Mouse (Mus musculus): Measurements from ENCODE around the gene Nkd1. TPM values are rescaled to one million over a fixed set of nuclear protein-coding genes. Genes with fewer than 3 reads are reported as not detected.

Gene Nkd1
- polyA plus RNA-seq, 1 experiment from 2014 or later, result 4.3 TPM

GRCm38 (mm10) chr8:88539963-88540362 is 18.8 kb downstream of the Nkd1 start:
- H3K9me3 ChIP-seq (replicated peaks), result no peaks in the 10 kb centered on the region
- 64% methylated on average over 4 of the region's 4 CpGs for WGBS (ENCODE audit: insufficient replicate concordance)
- ATAC-seq, result no peak
- no peak overlapping the region for H3K4me2 ChIP-seq
- H3K36me3 ChIP-seq, result no peaks in the 10 kb centered on the region
- H3K27me3 ChIP-seq (replicated peaks), result no peaks in the 10 kb centered on the region
- H3K9ac ChIP-seq, result no peak overlapping the region
- no peak overlapping the region for H3K4me3 ChIP-seq
- no peak overlapping the region for H3K27ac ChIP-seq
- H3K4me1 ChIP-seq, result peaks cover 4% of the 10 kb centered on the region; the same call in 1 of the 2 replicates

DNA sequence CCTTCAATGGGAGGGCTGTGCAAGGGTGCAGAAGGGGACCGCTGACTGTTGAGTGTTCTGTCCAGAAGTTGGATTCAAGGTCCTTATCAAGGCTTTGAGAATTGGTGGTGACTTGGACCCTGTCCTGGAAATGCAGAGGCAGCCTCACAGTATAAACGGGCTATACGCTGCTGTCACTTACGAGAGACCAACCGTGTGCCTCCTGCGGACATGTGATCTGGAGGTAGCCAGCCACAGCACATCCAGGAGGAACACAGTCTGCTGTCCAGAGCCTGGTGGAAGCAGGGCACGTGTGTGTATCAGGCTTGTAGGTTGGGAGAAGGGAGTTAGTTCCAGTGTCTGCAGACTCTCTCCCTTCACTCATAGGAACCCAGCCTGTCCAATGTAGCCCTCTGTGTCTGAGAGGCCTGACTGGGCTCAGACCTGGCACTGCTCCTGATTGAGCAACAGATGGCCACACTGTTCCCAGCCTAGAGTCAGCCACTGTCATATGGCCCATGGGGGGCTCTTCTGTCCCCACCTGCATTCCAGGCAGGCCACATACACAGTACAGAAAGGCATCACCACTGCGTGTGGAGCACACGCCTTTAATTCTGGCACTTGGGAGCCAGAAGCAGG is 21.6 kb downstream of the Nkd1 start:
- ATAC-seq, result no peak
- H3K4me3 ChIP-seq, result no peak overlapping the region
- H3K4me1 ChIP-seq, result peaks cover 4% of the 10 kb centered on the region; the same call in 1 of the 2 replicates
- H3K4me2 ChIP-seq, result no peak overlapping the region
- no peaks in the 10 kb centered on the region for H3K27me3 ChIP-seq (replicated peaks)
- no peaks in the 10 kb centered on the region for H3K9me3 ChIP-seq (replicated peaks)
- H3K36me3 ChIP-seq, result no peaks in the 10 kb centered on the region
- 76% methylated on average over 9 of the region's 9 CpGs for WGBS (ENCODE audit: insufficient replicate concordance)
- H3K9ac ChIP-seq, result no peak overlapping the region
- H3K27ac ChIP-seq, result no peak overlapping the region

DNA sequence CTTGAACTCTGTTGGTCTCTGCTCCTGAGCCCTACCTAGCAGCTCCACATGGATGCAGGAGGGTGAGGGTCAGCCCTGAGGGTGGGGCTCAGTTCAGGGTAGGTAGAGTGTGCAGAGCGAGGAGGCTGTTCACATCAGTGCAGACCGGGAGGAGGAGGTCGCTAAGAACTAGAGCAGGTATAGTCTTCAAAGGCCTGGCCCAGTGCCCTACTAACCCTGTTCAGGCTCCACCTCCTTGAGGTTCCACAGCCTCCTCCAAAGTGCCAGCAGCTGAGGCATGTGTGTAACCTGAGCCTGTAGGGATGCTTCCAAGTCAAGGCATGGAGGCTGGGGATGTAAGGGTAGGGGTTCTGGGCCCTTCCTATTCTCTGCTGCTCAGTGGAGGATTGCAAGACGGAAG is 23.5 kb downstream of the Nkd1 start:
- Histone ChIP-seq H3K9ac (no peak overlapping the region), H3K9me3 (replicated peaks) (no peaks in the 10 kb centered on the region), H3K27me3 (replicated peaks) (no peaks in the 10 kb centered on the region), H3K27ac (no peak overlapping the region), H3K4me2 (no peak overlapping the region), H3K4me1 (no peaks in the 10 kb centered on the region), H3K4me3 (no peak overlapping the region), H3K36me3 (peaks cover 4% of the 10 kb centered on the region)
- 65% methylated on average over 4 of the region's 4 CpGs for WGBS (ENCODE audit: insufficient replicate concordance)
- ATAC-seq, result no peak

DNA sequence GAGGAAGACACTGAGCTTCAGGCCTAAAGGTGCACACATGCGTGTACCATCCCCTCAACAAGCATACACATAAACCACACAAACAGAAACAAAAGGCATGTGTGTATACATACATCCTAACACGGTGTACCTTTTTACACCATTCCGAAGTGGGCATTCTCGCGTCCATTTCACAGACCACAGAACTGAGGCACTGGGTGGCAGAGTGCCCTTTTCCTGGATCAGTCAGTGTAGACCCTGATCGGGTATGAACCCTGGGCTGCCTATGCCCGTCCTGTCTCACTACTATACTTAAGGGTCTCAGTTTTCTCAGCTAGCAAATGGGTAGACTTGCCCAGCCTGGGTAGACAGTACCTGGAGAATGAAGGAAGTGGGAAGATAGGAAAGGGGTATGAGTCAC is 24.3 kb downstream of the Nkd1 start:
- 79% methylated on average over 7 of the region's 7 CpGs for WGBS (ENCODE audit: insufficient replicate concordance)
- no peaks in the 10 kb centered on the region for H3K9me3 ChIP-seq (replicated peaks)
- H3K9ac ChIP-seq, result no peak overlapping the region
- peaks cover 4% of the 10 kb centered on the region for H3K36me3 ChIP-seq
- H3K27me3 ChIP-seq (replicated peaks), result no peaks in the 10 kb centered on the region; the same call in 1 of the 2 replicates
- no peak overlapping the region for H3K27ac ChIP-seq
- ATAC-seq, result no peak
- no peaks in the 10 kb centered on the region for H3K4me1 ChIP-seq
- no peak overlapping the region for H3K4me2 ChIP-seq
- no peak overlapping the region for H3K4me3 ChIP-seq

DNA sequence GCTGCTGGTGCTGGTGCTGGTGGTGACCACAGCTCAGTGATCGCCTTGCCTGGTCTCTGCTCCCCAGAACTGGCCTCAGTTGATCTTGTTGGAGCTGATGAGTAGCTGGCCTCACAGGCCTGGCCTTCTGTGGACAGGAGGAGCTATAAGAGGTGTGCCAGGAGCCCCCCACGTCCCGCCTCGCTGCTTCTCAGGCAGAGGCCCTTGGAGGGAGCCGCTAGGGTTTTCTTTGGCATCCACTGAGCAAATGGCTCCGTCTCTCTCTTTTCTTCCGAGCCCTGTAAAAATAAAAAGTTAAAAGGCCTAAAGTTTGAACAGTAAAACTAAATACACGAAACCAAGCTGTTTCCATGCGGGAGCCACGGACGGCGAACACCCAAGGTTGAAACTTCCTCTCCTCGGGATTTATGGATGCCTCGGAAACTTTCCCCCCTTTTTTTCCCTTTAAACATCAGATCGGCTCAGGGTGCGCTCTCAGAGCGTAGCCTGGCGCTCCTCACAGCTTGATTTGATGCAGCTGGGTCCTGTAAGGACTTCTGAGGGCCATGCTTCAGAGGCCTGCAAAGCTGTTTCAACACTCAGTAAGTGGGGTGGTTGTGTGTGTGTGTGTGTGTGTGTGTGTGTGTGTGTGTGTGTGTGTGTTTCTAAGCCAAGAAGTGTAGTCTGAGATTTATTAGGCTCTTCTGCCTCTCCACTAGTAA is 25.0 kb downstream of the Nkd1 start:
- no peaks in the 10 kb centered on the region for H3K4me1 ChIP-seq
- no peak overlapping the region for H3K27ac ChIP-seq
- ATAC-seq, result no peak
- 72% methylated on average over 18 of the region's 18 CpGs for WGBS (ENCODE audit: insufficient replicate concordance)
- H3K9me3 ChIP-seq (replicated peaks), result no peaks in the 10 kb centered on the region
- peaks cover 4% of the 10 kb centered on the region for H3K36me3 ChIP-seq
- no peak overlapping the region for H3K9ac ChIP-seq
- H3K4me2 ChIP-seq, result no peak overlapping the region
- H3K27me3 ChIP-seq (replicated peaks), result no peaks in the 10 kb centered on the region; the same call in 1 of the 2 replicates
- no peak overlapping the region for H3K4me3 ChIP-seq

DNA sequence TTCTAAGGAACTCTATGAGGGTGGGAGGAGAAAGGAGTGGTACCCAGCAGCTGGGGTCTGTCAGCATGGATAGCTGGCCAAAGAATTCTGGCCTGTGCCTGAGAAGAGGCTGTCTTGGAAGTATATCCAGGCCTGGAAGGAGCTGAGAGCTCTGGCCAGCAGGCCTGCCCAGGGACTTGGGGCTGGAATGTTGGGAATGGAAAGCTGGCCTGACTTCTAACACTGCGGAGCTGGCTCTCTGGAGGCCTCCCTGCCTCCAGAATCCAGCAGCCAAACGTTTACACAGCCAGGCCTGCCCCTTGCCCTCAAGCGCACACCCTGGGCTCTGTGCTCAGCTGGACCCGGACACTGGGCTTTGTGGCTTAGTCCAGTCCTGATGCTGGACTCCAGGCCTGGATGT is 34.5 kb downstream of the Nkd1 start:
- H3K27ac ChIP-seq, result no peak overlapping the region

GRCm38 (mm10) chr8:88559985-88560473 is 38.9 kb downstream of the Nkd1 start:
- no peak overlapping the region for H3K4me3 ChIP-seq
- no peak for ATAC-seq

More for the DNA sequence above, 34.5 kb downstream of the Nkd1 start:
- WGBS (ENCODE audit: insufficient replicate concordance), result 60% methylated on average over 4 of the region's 4 CpGs
- Histone ChIP-seq H3K9ac (no peak overlapping the region), H3K4me1 (no peaks in the 10 kb centered on the region), H3K4me2 (no peak overlapping the region), H3K9me3 (replicated peaks) (no peaks in the 10 kb centered on the region), H3K36me3 (no peaks in the 10 kb centered on the region), H3K27me3 (replicated peaks) (no peaks in the 10 kb centered on the region), H3K4me3 (no peak overlapping the region)
- ATAC-seq, result 0 out of 2 replicates have a peak, but pooled peaks have one; percentile 40

DNA sequence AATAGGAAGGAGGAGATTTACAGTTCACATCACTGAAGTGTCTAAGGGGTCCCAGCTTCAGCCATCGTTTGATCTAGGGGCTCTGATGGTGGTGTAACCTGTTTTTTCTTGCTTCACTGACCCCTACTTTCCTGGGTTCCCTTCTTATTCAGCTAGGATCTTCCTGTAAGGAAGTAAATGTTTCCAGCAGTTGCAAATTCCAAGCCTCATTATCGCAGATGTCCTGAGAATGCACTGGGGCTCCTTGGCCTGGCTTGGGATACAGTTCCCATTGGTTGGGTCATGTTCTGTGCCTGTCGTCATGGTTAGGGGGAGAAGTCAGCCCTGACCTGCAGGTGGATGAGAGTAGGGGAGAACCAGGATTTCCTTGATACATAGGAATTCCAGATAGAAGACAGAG is 40.2 kb downstream of the Nkd1 start:
- H3K36me3 ChIP-seq, result no peaks in the 10 kb centered on the region
- no peak overlapping the region for H3K4me3 ChIP-seq
- no peak overlapping the region for H3K9ac ChIP-seq
- no peaks in the 10 kb centered on the region for H3K27me3 ChIP-seq (replicated peaks)
- no peak overlapping the region for H3K4me2 ChIP-seq
- ATAC-seq, result no peak
- H3K4me1 ChIP-seq, result peaks cover 21% of the 10 kb centered on the region
- H3K9me3 ChIP-seq (replicated peaks), result no peaks in the 10 kb centered on the region
- WGBS (ENCODE audit: insufficient replicate concordance), result 57% methylated on average over 3 of the region's 3 CpGs
- no peak overlapping the region for H3K27ac ChIP-seq

More at GRCm38 (mm10) chr8:88559985-88560473, 38.9 kb downstream of the Nkd1 start:
- no peak overlapping the region for H3K9ac ChIP-seq
- no peaks in the 10 kb centered on the region for H3K9me3 ChIP-seq (replicated peaks)
- H3K27ac ChIP-seq, result no peak overlapping the region
- H3K27me3 ChIP-seq (replicated peaks), result no peaks in the 10 kb centered on the region
- H3K36me3 ChIP-seq, result no peaks in the 10 kb centered on the region
- H3K4me2 ChIP-seq, result no peak overlapping the region
- peaks cover 11% of the 10 kb centered on the region for H3K4me1 ChIP-seq
- WGBS (ENCODE audit: insufficient replicate concordance), result 59% methylated on average over 6 of the region's 6 CpGs

GRCm38 (mm10) chr8:88564256-88564903 is 43.2 kb downstream of the Nkd1 start:
- Histone ChIP-seq H3K4me1 (peaks cover 24% of the 10 kb centered on the region), H3K36me3 (no peaks in the 10 kb centered on the region), H3K9ac (no peak overlapping the region), H3K27ac (no peak overlapping the region), H3K4me3 (no peak overlapping the region), H3K4me2 (no peak overlapping the region), H3K9me3 (replicated peaks) (no peaks in the 10 kb centered on the region), H3K27me3 (replicated peaks) (no peaks in the 10 kb centered on the region)
- no peak; the same call in 1 of the 2 replicates for ATAC-seq
- WGBS (ENCODE audit: insufficient replicate concordance), result 30% methylated on average over 9 of the region's 11 CpGs

- Histone ChIP-seq H3K27ac (no peak overlapping the region), H3K36me3 (no peaks in the 10 kb centered on the region), H3K4me1 (peaks cover 32% of the 10 kb centered on the region), H3K27me3 (replicated peaks) (no peaks in the 10 kb centered on the region), H3K4me2 (no peak overlapping the region), H3K9me3 (replicated peaks) (no peaks in the 10 kb centered on the region), H3K4me3 (no peak overlapping the region), H3K9ac (no peak overlapping the region)
- WGBS (ENCODE audit: insufficient replicate concordance), result 79% methylated on average over 4 of the region's 4 CpGs
- ATAC-seq, result no peak; the same call in 1 of the 2 replicates
Observed at GRCm38 (mm10) chr8:88566119-88566518, 45.0 kb downstream of the Nkd1 start.

- 46% methylated on average over 13 of the region's 13 CpGs for WGBS (ENCODE audit: insufficient replicate concordance)
- H3K36me3 ChIP-seq, result no peaks in the 10 kb centered on the region
- H3K27me3 ChIP-seq (replicated peaks), result no peaks in the 10 kb centered on the region
- no peak overlapping the region for H3K27ac ChIP-seq
- H3K9ac ChIP-seq, result no peak overlapping the region
- H3K4me1 ChIP-seq, result peaks cover 38% of the 10 kb centered on the region
- ATAC-seq, result no peak
- no peak overlapping the region for H3K4me3 ChIP-seq
- H3K4me2 ChIP-seq, result no peak overlapping the region
- no peaks in the 10 kb centered on the region for H3K9me3 ChIP-seq (replicated peaks)
Observed at GRCm38 (mm10) chr8:88567314-88568121, 46.4 kb downstream of the Nkd1 start.

Measured in liver, embryonic 12.5 days (tissue).